Mouse (Mus musculus): ENCODE data around the gene Ryk.
"Not testable (repeated sequence)": the region's sequence is repeated elsewhere in the genome, so short reads cannot be mapped to it uniquely, and the experiment has no call there.

Gene Ryk

GRCm38 (mm10) chr9:102904952-102905351 lies 70.2 kb downstream of the Ryk start:
- DNase-seq (ENCODE audit: extremely low spot score, low spot score) = no peak

- DNase-seq (ENCODE audit: extremely low spot score, low spot score) = no peak
Measured at GRCm38 (mm10) chr9:102906781-102907180, 72.1 kb downstream of the Ryk start.

- DNase-seq (ENCODE audit: extremely low spot score, low spot score) = no peak
Measured at GRCm38 (mm10) chr9:102907521-102908246, 73.0 kb downstream of the Ryk start.

GRCm38 (mm10) chr9:102911526-102911925 lies 76.8 kb downstream of the Ryk start:
- DNase-seq (ENCODE audit: extremely low spot score, low spot score) = no peak

GRCm38 (mm10) chr9:102912516-102913035 lies 77.9 kb downstream of the Ryk start:
- no peak for DNase-seq (ENCODE audit: extremely low spot score, low spot score)

GRCm38 (mm10) chr9:102913597-102913996 lies 78.9 kb downstream of the Ryk start:
- not testable (repeated sequence) for DNase-seq (ENCODE audit: extremely low spot score, low spot score)

GRCm38 (mm10) chr9:102914583-102914982 lies 79.9 kb downstream of the Ryk start:
- DNase-seq (ENCODE audit: extremely low spot score, low spot score) = no peak

- DNase-seq (ENCODE audit: extremely low spot score, low spot score) = no peak
Measured at GRCm38 (mm10) chr9:102915292-102915854, 80.7 kb downstream of the Ryk start.

- no peak for DNase-seq (ENCODE audit: extremely low spot score, low spot score)
Measured at GRCm38 (mm10) chr9:102916076-102916475, 81.4 kb downstream of the Ryk start.

- no peak for DNase-seq (ENCODE audit: extremely low spot score, low spot score)
Measured at GRCm38 (mm10) chr9:102917532-102918129, 82.9 kb downstream of the Ryk start.

GRCm38 (mm10) chr9:102919486-102919885 lies 84.8 kb downstream of the Ryk start:
- DNase-seq (ENCODE audit: extremely low spot score, low spot score) = no peak

GRCm38 (mm10) chr9:102921791-102922190 lies 87.1 kb downstream of the Ryk start:
- DNase-seq (ENCODE audit: extremely low spot score, low spot score) = no peak

- DNase-seq (ENCODE audit: extremely low spot score, low spot score) = no peak
Measured at GRCm38 (mm10) chr9:102922866-102923434, 88.2 kb downstream of the Ryk start.

- DNase-seq (ENCODE audit: extremely low spot score, low spot score) = no peak
Measured at GRCm38 (mm10) chr9:102923836-102924235, 89.1 kb downstream of the Ryk start.

- DNase-seq (ENCODE audit: extremely low spot score, low spot score) = no peak
Measured at GRCm38 (mm10) chr9:102924627-102925316, 90.1 kb downstream of the Ryk start.

- DNase-seq (ENCODE audit: extremely low spot score, low spot score) = no peak
Measured at GRCm38 (mm10) chr9:102926137-102926536, 91.4 kb downstream of the Ryk start.

- peak; percentile 33 for DNase-seq (ENCODE audit: extremely low spot score, low spot score)
Measured at GRCm38 (mm10) chr9:102929776-102930175, 95.1 kb downstream of the Ryk start.

- DNase-seq (ENCODE audit: extremely low spot score, low spot score) = no peak
Measured at GRCm38 (mm10) chr9:102933925-102934721, 99.4 kb downstream of the Ryk start.

- no peak for DNase-seq (ENCODE audit: extremely low spot score, low spot score)
Measured at GRCm38 (mm10) chr9:102942221-102942620, 107.5 kb downstream of the Ryk start.

GRCm38 (mm10) chr9:102944891-102945290 lies 110.2 kb downstream of the Ryk start:
- DNase-seq (ENCODE audit: extremely low spot score, low spot score) = no peak

Measured in neural tube, embryonic 10.5 days (tissue).